Mouse (Mus musculus) kidney, adult 9 months (tissue): ENCODE data around the gene Syndig1.

Experiments
- DNase-seq: peaks from one replicate; pipeline ENCODE4 v3.0.0; 2022

The Syndig1 gene

DNA sequence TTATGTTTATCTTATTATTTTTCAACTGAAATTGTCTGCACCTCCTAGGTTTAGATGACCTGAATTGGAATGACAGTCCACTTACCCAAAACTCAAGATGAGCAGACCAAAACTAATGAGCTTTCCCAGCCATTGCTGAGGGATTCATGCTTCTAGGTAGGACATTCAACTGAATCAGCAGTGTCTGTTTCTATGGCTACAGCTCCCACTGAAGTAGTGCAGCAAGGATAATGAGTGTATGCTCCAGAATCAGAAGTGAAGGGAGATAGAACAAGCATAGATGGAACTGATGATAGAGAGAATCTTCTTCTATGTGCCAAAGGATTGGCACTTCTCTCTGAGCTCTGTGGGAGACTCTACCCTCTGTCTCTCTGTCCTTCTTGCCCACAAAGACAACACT is 158.6 kb downstream of the Syndig1 start:
- DNase-seq: no peak

DNA sequence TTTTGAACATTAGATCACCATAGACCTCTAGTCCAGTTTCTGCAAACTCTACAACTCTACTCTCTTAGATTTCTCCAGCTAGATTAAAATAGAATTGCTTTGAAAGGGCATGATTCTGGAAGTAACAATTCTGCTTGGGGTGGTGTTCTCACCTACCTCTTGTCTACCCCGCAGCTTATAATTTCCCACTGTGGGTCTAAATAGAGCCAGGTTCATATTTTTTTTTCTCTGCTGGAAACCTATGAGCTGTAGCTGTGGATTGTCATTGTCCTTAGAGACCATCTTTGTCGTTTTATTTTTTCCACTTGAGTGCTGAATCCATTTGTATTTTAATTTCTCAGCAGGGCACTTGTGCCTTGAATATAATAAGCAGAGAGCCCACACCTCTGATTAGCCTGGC is 162.5 kb downstream of the Syndig1 start:
- DNase-seq: no peak

DNA sequence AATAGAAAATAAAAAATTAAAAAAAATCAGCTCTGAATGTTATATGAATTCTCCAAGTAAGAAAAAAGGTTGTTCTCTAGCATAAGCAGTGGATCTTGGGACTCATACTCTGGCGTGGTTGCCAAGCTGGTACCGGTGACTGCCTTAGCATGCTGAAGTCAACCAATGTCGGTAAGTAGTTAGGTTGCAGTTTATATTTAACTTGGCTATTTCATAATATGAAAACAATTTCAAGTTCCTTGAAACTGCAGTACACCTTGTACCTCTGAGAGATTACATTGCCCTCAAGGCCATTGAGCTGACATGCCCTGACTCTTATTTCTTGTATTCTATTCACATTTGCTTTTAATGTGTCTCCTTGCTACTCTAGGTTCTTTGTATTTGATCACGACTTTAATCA is 163.9 kb downstream of the Syndig1 start:
- DNase-seq: peak; percentile 83

DNA sequence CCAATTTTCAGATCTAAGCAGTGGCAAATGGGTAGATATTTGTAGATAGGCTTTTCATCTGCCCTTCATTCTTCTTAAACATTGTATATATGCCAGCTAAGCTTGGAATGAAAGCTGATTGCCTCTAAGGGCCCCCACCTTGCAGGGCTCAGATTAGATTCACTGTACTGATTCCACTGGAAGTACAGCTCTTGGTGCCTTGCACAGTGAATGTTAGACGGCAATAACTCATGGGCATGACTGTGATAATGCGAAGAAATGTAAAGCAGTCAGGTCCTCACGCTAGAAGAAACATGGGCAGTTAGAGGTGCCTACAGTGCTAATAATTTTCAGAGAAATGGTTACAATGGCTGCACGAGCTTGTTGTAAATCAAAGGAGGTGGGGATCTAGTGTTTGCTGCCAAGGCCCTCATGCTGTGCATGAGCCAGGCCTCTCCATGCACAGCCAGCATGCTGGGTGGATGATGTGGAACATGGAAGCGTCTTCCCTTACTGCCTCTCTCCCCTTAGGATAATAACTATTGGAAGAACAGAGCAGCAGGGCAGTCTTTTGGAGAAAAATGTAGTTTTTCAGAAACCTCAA is 167.5 kb downstream of the Syndig1 start:
- no peak for DNase-seq

DNA sequence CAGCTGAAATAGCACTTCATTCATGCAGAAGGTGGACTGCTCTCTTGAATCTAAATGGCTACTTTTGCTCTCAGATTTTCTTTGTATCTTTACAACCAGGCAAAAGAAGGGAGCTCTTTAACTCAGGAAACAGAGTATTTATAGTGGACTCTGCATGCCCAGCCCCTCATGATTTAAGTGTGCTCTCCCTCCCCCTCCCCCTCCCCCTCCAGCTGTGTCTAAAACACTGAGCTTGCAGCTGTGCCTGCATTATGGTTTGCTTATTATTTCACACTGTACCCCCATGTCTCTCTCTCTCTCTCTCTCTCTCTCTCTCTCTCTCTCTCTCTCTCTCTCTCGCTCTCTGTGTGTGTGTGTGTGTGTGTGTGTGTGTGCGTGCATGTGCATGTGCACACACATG is 168.6 kb downstream of the Syndig1 start:
- no peak for DNase-seq

DNA sequence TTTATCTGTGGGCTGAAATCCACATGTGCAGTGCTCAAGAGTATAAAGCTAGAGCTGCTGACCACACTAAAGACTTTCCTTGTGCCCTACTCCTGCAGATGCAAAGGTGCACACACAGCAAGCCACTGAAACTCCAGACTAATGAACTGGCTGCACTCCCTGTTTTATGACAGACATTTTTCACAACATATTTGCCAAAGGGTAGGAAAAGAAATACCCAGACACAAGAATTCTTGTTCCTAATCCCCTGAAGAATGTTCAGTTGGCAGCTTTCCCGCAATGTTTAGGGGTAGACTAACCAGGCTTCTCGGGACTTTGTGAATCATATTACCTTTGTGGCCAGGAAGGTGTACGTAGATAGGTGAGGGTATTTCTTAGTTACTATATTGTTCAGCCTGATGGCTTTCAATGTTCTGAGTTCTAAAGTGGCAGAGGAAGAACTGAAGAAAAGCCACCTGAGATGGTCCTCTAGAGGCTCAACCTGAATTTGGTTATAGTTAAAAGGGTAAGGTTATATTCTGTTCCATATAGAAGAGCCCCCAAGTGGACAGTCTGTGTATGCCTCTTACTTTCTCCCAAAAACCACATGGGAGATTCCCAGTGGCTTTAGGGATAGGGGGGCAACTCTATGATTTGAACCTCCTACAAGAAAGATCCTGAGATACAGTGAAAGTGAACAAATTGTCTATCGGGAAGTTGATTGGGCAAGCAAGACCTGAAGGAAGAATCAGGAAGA is 169.5 kb downstream of the Syndig1 start:
- DNase-seq: no peak

DNA sequence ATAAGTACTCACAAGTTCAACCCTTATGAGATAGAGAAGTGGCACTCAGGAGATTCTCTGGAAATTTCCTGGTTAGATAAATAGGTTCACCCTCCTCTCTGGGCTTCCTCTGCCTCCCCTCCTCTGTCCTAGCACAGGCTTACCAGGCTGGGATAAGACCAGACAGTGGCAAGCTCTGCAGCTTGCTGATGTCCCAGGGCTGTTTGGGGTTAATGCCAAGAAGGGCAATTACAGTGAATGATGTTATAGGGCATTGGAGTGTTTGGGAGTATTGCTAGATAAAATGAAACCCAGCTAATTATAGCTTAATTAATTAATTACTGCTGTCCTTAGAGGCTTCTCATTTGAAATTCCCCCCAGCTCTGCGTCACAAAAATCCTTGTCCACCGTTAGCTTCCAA is 171.6 kb downstream of the Syndig1 start:
- no peak for DNase-seq

DNA sequence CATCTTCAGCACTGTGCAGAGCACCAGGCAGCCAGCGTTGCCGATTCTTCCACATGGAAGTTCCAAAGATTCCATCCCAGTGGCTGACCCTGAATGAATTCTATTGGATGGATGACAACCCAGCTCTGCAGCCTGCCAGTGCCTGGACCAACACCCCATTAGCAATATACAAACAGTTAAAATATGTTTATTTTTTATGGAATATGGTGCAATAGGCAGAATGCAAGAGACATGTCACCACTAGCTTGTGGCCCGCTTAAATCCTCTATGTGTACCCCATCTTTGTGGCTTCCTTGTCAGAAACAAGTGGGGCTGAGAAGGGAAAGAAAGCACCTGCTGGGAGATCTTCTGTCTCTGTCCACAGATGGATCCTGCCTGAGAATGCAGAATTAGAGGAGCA is 174.5 kb downstream of the Syndig1 start:
- no peak for DNase-seq

DNA sequence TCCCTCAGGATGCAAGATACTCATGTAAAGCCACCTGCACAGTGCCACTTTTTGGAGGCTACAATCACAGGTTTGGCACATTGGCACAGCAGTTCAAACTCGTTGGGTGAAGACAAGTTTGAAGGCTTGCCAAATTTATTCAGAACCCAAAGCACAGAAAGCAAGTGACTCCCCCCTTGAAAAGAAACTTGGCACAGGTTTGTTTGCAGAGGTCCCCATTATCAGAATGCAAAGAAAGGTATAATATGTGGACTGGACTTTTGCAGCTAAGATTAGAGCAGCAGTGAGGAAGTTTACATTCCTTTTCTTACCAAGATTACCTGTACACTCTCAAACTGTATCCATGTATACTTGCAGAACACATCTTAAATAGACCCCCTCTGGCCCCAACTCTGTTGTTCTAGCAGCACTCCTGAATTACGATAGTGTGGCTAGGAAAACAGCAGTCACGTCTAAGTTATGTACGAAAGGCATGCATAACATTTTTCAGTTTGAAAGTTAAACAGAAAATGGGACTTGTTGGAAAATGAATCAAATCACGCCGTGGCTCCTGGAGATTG is 183.9 kb downstream of the Syndig1 start:
- no peak for DNase-seq

DNA sequence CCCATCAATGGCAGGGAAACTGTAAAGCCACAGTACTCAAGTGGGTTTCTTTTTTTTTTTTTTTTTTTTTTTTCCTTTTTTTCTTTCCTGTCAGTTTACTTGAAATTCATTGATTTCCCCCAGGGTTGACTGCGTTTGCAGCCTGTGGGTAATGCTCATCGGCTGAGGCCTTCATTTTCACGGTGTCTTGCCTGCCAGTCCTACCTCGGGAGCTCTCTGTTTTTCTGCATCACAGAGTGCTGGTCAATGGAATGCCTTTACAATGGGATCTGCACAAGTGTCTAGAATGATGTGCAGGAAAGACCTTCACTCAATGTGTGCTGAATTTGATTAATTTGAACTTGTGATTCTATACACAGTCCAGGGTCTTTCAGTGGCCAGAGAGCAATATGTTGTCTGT is 184.8 kb downstream of the Syndig1 start:
- DNase-seq: no peak

DNA sequence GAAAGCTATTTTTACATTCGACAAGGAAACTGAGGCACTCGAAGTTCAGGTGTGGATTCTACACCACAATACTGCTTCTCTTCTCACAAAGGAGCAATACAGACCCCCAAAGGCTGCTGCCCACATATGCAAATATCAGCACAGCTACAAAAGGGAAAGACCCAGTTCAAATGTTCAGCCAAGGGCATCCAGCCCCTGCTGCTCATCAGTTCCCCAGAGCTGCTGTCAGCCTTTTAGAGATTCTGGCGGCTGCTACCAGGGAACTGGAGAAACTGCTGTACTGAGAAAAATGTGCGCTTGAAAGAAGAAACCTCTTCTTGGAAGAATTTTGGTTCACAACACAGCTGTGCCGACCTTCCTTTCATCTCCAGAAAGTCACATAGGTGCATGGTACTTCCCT is 187.3 kb downstream of the Syndig1 start:
- no peak for DNase-seq

DNA sequence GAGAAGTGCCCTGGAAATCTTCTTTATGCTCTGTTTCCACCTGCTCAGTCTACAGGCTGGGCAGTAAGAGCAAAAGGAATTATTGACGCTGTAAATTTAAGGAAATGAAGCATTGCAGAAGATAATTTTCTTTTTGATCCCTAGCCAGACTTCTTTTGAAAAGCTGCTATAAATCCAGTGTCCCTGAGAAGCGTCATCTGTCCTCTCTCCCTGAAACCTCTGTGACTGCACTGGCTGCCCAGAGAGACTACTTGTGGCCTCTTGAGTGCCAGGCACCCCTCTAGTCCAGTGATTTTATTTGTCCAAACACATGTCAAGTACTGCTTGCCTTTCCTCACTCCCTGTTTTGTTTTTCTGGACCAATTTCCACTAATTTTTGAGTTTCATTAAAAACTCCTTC is 191.7 kb downstream of the Syndig1 start:
- DNase-seq: no peak

DNA sequence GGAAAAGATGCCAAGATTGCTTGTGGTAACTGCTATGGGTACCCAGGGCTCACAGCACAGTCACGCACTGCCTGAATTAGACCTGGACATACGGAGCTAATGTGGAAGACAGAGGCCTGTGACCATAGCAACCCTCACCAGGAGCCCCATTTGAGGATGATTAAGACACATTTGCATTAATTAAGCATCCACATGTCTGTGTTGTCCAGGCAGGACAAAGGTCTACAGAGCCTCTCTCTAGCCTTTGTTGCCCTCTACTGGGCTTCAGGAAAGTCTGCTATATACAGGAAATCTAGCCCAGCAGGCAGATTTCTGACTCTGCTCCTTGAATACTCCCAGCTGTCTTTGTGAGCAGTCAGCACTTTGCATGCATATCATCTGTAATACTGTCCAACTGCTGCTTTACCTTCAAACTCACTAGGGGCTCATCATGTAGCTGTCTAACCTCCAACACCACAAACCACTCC is 194.9 kb downstream of the Syndig1 start:
- peak; percentile 29 for DNase-seq

DNA sequence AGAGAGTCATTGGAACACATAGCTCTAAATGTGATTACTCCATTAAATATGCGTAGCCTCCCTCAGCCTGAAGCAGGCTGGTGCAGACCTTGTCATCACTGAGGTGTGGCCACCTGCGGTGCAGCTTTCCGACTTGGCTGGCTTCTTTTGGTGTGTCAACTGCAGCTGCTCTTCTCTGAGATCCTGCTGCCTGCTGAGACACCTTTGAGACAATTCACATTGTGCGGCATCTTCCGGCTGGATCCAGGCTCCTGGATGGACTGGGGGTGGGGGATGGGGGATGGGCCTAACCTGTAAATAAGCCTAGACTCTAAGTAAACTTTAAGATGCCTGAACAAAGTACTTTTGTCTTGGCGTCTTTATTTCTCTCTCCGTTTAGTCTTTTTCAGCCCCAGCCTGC is 214.5 kb downstream of the Syndig1 start:
- DNase-seq: no peak
